Mouse (Mus musculus) megakaryocyte, adult 5-6 weeks (primary cell): ENCODE results near the gene Grip1. TPM values are rescaled to one million over a fixed set of nuclear protein-coding genes. Genes with fewer than 3 reads are reported as not detected.

Source experiments
- ATAC-seq: 2 replicates; pipeline ENCODE4 v1.8.0; 2016; ENCODE audit warnings: mild to moderate bottlenecking, inconsistent platforms; ENCODE audit not compliant: poor library complexity, severe bottlenecking
- total RNA-seq, 2 experiments: library from RNA; stranded (forward) in 1 of 2; stranded (reverse) in 1 of 2; fragments of 153-499, 151-499 nt in 1 of 2; fragments of 221-1000, 200-1000 nt in 1 of 2; gene quantifications; 2 replicates each; pipeline versions ENCODE4 v1.2.3 to v1.2.4; 2015 to 2017

Gene Grip1
- total RNA-seq, 2 experiments from 2014 or later, result not detected

DNA sequence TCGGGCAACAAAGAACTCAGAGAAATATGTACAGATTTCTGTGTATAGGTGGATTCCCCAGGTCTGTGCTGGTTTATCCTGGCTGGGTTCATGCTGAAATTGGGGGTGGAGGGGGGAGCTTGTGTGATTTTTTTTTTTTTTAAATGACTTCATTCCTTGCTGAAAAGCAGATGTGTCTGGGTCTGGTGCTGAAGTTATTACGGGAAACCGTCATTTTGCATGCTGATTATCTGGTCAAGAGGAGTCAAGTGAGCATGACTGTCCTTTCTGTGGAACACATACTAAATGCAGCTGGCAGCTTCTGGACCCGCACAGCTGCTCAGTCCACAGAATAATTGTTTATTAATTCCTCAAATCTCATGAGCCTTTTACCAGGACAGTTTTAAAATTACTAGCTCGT, 366.1 kb downstream of the Grip1 start:
- ATAC-seq, result no peak

DNA sequence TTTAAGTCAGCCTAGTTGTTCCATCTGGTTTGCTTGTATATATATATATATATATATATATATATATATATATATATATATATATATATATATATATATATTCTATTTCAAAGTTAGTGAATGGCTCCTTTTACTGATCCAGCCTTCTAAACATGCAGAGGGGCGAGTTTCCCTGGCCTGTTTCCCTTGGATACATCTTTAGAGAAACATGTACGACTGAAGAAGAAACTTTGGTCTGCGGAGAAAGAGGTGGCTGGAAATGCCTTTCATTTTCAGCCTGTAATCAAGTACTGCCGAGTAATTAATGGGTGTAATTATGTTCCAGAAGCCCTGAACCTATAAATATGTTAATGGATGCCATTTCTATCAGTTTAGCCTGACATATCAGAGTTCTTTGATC, 366.8 kb downstream of the Grip1 start:
- no peak for ATAC-seq

DNA sequence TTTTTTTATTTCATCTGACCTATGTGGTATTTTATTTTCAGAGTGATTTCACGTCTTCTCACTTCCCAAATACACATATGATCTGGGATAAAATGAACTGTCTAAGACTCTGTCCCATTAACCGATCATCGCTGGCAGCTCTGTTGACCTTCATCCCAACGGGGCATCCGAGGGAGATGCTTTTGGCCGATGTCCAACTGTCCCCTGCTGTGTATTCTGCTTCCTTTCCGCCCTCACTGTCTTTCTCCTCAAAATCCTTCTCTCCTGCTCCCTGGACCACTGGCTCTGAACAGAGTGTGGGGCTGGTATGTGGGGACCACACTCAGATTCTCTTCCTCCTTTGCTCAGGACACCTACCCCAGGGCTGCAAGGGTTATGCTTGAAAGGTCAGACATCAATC, 370.1 kb downstream of the Grip1 start:
- ATAC-seq, result no peak

DNA sequence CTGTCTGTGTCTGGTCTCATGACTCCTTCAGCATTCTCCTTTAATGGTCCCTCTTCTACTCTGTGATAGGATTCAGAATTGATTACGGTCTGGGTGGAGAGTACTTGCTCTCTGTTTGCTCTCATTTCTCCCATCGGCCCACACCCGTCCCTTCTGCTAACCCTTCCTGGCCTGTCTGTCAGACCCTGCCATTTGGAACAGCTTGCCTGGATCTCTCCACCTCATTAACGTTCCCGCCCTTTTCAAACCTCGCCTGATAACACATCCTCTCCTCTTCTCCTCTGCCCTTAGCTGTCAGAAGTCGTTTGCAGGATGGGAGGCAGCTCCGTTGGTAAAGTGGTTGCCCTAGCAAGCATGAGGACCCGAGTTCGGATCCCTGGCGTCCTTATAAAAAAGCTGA, 370.9 kb downstream of the Grip1 start:
- ATAC-seq, result no peak

DNA sequence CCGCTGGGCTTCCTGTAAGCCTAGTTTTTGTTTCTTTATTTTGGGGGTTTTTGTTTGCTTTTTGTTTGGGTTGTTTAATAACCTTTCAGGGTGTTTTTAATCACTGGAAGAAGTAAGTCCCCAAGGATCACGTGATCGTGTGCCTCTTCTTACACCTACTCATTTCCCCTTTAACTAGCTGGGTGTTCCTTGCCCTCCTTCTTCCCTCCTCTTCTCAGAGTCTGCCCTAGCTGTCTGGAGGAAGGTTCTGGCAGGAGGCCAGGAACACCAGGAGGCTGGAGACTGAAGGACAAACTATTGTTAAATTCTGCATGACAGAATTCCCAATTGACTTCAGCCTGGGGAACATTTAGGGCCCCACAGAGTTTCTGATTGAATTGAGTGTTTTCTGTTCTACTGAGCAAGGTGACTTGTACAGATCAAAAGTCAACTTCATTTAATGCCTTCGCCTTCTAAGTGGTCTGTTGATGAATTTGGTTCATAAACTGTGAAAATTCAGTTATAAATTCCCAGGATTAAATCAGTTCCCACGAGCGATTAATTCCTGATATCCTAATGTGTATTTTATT, 376.8 kb downstream of the Grip1 start:
- ATAC-seq, result no peak

DNA sequence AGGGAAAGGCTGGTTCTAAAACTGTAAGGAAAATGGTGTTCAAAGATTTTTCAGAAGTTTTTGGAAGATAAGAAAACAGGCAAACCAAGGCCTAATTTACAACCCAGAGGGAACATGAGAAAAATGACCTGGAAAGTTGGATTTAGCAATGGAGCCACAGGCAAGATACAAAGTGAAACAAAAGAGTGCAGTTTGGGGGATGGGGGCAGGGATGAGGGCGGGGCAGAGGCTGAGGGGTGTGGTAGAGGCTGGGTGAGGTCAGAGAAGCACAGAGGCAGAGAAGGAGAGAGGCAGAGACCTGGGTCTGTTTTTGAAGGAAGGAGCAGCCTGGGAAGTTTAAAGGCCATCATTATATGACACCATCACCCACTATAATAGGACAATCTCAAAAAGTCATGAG, 377.5 kb downstream of the Grip1 start:
- ATAC-seq, result no peak

DNA sequence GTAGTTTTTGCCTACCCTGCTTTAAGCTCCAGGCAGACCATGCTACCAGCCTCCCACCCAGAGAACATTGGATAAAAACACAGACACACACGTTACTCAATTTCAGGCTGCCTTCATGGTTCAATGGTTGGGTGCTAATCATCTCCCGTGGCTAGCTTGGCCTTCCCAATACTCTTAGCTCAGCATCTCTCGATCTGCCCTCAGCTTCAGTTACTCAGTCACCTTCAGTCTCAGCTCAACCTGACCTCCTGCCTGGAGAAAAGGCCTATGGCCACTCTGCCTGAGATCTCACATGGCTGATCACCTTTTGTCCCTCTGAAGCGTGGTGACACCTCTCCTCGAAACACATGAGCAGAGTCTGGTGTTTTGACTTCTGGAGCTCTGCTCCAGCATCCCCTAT, 379.7 kb downstream of the Grip1 start:
- no peak for ATAC-seq

DNA sequence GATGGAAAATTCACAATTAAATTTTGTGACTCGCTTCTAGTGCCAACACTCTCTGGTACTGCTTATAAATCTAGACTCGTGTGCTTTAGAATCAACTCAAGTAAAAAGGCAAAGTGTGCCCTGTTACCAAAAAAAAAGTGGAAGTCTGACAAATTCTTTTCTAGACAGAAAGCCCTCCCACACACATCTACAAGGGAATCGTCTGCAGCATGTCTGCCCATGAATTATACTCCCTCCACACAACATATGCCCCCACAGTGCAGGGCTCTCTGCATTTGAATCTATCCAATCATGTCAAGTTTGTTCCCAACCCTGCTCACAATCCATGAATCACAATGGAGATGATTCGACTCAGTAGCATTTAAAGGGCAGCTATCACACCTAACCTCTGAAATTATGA, 380.5 kb downstream of the Grip1 start:
- ATAC-seq, result no peak

DNA sequence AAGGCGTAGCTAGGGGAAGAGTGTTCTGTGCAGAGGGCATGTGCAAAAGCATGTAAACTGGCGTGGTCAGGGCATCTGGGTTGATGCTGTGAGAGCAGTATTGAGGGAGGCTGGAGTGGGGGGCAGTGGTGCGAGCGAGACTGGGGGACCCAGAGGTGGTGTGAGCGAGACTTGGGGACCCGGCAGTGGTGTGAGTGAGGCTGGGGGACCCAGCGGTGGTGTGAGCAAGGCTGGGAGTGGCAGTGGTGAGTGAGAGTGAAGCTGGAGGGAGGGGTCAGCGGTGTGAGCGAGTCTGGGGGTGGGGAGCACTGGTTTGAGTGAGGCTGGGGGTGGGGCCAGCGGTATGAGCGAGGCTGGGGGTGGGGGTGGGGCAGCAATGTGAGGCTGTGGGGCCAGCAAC, 386.0 kb downstream of the Grip1 start:
- ATAC-seq, result no peak

DNA sequence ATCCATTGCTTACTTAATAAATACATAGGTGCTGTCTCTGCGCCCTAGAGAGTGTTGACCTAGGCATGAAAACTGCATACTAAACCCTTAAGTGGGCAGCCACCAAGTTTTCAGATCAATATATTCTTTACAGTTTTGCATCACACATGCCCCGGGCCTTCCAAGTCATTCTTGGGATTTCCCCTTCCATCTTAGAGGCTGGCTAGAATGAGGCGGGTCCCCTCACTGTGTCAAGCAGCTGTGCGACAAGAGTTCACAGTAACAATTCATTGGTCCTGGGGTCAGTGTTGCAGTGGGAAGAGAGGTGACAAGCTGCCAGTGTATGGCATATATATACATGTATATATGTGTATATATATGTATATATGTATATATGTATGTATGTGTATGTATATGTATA, 388.4 kb downstream of the Grip1 start:
- ATAC-seq, result no peak

DNA sequence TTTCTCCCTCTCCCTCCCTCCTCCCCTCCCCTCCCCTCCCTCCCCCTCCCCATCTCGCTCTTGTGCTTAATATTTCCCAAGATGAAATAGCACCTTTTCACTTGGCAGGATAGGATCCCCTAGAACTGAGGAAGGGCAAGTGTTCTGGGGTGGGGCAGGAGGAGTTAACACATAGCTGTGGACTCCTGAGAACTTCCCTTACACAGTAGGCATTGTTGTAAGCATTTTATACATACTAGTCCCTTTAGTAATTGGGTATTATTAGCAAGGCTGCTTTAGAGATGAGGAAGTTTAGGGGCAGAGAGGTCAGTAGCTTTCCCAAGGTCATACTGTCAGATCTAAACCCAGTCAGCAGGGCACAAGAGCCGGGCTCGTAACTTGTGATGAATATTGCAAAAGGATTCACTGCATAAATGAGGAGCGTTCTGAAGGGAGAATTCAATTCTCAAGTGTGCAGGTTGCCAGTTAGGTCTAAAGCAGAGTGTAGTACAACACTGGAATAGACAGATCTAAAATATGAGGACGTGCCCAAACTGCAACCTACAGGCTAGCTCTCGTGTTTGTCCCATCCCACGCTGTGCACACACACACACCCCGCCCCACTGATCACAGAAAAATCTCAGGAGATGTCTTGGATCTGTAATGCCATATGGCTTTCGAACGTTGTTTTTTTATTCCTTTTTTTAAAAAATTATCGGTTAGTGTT, 392.2 kb downstream of the Grip1 start:
- no peak for ATAC-seq

DNA sequence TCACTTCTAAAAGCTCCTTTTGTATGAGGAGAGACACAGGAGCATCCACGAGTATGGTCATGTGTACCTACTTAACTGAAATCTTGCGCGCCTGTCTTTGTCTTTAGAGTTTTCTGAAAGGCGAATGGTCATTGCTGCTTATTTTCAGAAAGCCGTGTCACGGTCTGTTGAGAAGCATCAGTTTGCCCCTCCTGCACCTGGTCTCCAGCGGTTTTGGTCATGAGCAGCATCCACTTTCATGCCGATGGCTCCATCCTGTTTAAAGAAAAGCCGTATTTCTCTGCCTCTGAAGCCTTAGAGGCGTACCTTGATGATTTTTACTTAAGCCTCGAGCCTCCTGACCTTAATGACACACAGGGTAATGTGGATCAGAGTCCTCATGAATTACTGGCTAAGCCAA, 398.0 kb downstream of the Grip1 start:
- ATAC-seq, result no peak

DNA sequence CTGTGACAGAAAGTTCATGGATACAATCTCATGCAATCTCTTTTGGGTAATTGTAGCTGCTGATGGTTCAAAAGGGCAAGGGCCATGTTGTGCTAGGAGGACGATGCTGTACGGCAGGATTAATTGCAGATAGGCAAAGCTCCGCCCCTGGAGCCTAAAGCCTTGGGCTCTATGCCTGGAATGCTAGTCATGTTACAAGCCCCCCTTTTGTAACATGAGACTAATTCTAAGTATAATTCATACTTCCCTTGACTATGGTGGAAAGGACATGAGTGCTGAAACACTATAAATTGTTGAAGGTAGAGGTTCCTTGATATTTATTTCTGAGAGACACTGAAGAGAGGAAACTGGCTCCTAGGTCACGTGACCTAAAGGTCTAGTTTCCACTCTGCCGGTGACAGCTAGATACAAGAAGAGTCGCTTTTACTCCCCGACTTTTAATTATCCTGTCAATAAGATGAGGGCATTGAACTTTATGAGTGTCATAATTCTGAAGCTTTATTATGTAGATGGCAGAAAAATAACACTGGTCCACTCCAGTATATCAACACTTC, 399.0 kb downstream of the Grip1 start:
- no peak for ATAC-seq

DNA sequence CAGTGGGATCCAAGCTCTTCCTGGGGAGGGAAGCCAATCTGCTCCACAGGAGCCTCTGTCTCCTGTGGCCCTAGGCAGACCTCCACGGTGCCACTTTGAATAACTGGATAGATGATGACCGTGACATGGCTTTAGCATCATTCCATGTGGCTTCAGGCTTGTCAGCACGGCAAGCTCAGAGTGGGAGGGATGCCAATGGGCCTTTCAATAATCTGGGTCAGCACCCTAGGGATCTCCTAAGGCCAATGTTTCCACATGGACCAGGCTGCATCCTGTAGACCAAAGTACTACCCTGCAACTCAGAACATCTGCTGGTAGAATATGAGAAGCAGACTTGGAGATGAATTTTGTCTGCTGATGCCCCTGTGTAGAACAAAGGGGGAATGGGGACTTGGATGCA, 414.1 kb downstream of the Grip1 start:
- no peak for ATAC-seq

DNA sequence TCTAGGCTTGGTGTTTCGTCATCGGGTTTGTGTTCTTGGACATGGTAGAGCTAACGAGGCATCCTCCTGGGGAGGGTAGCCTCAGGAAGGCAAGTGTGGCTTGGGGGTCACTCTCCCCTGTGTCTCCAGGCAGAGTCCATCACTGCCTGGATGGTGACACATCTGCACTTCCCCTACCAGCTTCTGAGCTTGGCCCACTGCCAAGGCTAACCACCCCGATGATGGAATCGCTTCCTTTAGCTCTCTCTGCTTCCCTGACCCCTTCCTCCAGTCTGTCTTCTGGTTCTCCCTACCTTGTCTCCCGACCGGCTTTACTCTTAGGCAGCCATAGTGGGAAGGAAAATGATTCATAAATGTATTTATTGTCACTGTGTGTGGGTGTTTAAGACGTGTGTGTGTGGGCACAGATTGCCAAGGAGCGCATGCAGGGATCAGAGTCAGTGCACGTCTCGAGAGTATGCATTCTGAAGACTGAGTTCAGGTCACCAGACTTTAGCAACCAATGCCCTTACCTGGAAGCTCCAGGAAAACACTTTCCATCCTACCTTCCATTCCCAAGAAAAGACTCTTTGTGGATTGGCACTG, 415.5 kb downstream of the Grip1 start:
- ATAC-seq, result no peak

DNA sequence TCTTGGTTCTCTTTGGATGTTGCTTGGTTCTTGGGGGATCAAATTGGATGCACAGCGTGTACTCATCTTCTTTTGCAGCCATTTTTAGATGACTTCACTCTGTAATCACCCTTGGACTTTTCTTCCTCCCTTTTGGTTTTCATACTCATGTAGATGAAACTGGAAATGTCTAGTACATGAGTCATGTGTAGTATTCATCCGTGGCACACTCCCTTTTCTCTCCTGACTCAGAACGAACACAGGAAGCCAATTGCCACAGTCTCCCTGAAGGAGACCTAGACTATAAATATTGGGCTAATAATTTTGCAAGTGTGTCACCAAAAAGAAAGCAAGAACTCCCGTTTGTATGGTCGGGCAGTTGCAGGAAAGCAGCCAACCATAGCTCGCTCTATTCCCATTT, 423.1 kb downstream of the Grip1 start:
- ATAC-seq, result no peak

DNA sequence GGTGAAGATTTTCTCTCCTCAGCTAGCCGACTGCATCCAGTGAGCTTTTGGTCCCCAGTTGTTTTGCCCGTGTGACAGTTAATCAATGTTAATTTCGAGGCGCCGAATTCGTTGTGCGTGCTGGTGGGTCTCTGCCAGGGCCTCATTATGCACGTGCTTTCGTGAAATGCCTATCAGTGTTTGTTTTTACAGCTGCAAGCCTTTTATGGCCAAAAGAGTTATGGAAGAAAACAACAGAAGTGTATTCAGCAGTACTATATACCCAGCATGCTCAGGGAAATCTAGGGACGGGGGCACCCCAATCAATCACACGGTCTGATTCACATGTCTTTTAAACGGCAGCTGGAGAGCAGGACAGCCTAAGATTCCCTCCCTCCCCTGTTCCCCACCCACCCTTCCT, 424.7 kb downstream of the Grip1 start:
- ATAC-seq, result no peak

DNA sequence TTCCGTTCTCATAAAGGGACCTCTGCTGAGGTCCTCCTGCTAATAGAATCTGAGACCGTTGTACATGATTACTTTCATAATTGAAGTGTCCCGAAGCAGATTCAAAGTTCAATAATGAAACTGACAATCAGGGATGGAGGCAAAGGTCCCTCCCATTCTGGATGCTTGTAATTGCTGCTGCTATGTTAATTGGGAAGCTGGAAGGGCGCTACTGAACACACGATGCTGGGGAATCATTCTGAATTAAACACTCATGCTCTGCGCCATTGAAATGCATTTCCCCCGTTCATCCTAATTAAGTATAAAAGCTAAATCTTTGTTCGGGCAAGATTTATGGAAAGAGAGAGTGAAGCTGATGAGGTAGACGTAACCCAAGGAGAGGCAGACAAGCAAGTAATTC, 431.0 kb downstream of the Grip1 start:
- no peak for ATAC-seq

DNA sequence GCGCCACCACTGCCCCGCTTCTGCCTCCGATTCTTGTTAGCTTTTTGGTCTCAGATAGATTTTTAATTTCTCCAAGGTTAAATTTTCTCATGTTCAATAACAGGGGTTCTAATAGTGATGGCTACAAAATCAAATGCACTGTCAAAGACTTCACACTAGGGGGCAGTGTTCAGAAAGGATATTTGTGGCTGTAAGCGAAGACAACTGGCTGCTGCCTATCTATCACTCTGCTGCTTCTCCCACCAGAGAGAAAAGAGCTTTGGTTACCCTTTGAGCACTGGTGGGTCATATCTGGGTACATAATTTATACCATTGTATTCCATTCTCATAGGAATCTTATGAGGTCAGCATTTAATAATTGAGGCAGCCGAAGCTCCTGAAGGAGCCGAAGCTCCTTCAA, 431.9 kb downstream of the Grip1 start:
- no peak for ATAC-seq

DNA sequence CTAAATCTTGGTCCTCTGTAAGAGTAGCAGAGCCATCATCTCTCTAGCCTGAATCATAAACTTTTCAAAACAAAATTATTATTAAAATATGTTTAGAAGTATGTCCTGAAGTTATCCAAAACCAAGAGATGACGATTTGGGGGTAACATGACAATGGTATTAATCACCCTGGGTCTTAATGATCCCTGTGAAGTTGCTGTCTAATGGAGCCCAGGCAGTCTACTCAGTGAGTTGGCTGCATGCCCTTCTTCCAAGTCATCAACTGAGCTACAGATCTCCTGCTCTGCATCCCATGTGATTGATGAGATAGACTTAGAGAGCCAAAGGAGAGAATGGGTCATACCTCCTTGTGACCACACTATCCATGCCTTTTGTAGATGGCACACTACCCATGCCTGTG, 433.1 kb downstream of the Grip1 start:
- no peak for ATAC-seq

DNA sequence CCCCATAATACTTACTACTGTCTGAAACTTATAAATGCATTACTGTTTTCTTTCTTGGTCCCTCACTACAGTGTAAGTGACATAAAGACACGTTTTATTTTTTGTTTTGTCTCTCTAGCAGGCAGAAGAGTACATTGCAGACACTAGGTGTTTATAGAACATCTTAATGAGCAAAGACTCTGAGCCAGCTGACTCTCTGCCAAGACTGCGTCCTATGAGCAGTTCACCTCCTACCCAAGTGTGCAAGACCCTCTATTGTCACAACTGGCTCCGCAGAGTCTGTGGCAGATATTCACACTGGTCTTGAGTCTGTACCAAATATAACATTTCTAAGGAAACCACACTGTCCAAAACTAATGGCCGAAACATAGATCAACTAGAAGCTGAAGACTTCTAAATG, 449.1 kb downstream of the Grip1 start:
- ATAC-seq, result no peak

DNA sequence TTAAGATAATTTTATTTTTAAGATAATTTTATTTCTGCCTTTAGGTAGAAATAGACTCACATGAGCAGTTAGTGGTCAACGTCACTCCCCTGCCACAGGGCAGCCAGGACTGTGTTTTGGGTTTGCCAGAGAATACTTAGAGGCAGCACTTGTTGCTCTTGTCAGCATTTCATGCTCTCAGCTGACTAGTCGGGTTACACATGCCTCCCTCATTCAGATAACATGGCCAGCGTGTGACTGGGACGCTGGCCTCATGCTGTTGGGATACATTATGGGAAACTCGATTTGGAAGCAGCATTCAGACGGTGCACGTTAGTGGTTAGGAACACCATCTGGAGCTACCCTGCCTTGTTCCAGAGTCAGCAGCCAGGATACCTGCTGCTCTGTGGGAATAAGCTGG, 453.2 kb downstream of the Grip1 start:
- ATAC-seq, result no peak
